Mouse (Mus musculus) liver, embryonic 14.5 days (tissue): ENCODE data around the gene Zfp536. TPM values are rescaled to one million over a fixed set of nuclear protein-coding genes. Genes with fewer than 3 reads are reported as not detected.

Experiments
- ATAC-seq: fragments of 200-750 bp; cut with Nextera tagmentation; 2 replicates; pipeline ENCODE4 v1.8.0; 2017; ENCODE audit warnings: moderate number of reproducible peaks, mild to moderate bottlenecking, moderate library complexity; ENCODE audit not compliant: insufficient read depth
- DNase-seq, 3 experiments: peaks; one replicate each; pipeline ENCODE4 v3.0.0-alpha.2; 2012 to 2013; ENCODE audit warnings: low read depth in 3 of 3, low spot score in 3 of 3
- H3K27ac ChIP-seq: fragments of 300-500 bp; sonication (generic); 2 replicates; pipeline ENCODE4 v1.5.1; 2014; ENCODE audit warnings: moderate library complexity, mild to moderate bottlenecking, control low read depth, inconsistent platforms
- H3K27me3 ChIP-seq: fragments of 300-500 bp; sonication (generic); 2 replicates; pipeline ENCODE4 v1.6.1; 2014; ENCODE audit warnings: mild to moderate bottlenecking, low read length, moderate library complexity; ENCODE audit not compliant: control insufficient read depth, insufficient read depth
- H3K36me3 ChIP-seq: fragments of 300-500 bp; sonication (generic); replicated peaks from 2 replicates; pipeline ENCODE4 v1.6.1; 2014; ENCODE audit warnings: low read depth; ENCODE audit not compliant: control insufficient read depth, insufficient read depth
- H3K4me1 ChIP-seq, 2 experiments: fragments of 200-500 bp in 1 of 2; fragments of 300-500 bp in 1 of 2; sonication (generic) in 1 of 2; replicated peaks; 2 replicates each; pipeline ENCODE4 v1.6.1; 2012 to 2014; ENCODE audit warnings: antibody characterized with exemption in 1 of 2, inconsistent platforms in 1 of 2, low read length in 1 of 2; ENCODE audit not compliant: control insufficient read depth in 2 of 2, insufficient read depth in 2 of 2
- H3K4me2 ChIP-seq: fragments of 300-500 bp; sonication (generic); 2 replicates; pipeline ENCODE4 v1.6.1; 2014; ENCODE audit warnings: low read depth, mild to moderate bottlenecking, control low read depth, moderate library complexity
- H3K4me3 ChIP-seq, 2 experiments: fragments of 200-500 bp in 1 of 2; fragments of 300-500 bp in 1 of 2; sonication (generic) in 1 of 2; 2 replicates each; pipeline ENCODE4 v1.5.1; 2012 to 2014; ENCODE audit warnings: low read depth in 2 of 2, low read length in 2 of 2, mild to moderate bottlenecking in 2 of 2, control low read depth in 1 of 2, inconsistent platforms in 1 of 2, moderate library complexity in 1 of 2; ENCODE audit not compliant: insufficient read depth in 1 of 2
- H3K9ac ChIP-seq: fragments of 300-500 bp; sonication (generic); replicated peaks from 2 replicates; pipeline ENCODE4 v1.6.1; 2014; ENCODE audit warnings: mild to moderate bottlenecking, control low read depth, moderate library complexity
- H3K9me3 ChIP-seq: fragments of 300-500 bp; sonication (generic); 2 replicates; pipeline ENCODE4 v1.6.1; 2016; ENCODE audit warnings: low read length, mixed read lengths; ENCODE audit not compliant: control insufficient read depth
- CTCF ChIP-seq: IDR thresholded peaks from 2 replicates; pipeline ENCODE4 v1.5.1; 2016; ENCODE audit warnings: antibody characterized with exemption, low read depth, control low read depth
- EP300 ChIP-seq: IDR thresholded peaks from 2 replicates; pipeline ENCODE4 v1.6.1; 2016; ENCODE audit warnings: antibody characterized with exemption, low read depth
- WGBS: fragments of 180-500 bp; shearing (Covaris S2); extraction: QIAGEN DNeasy Blood & Tissue Kit; methylation state at CpG from one replicate; pipeline ENCODE4 v1.1.7; 2014; ENCODE audit not compliant: insufficient replicate concordance; 5-methylcytosine and 5-hydroxymethylcytosine counted together
- polyA plus RNA-seq, 2 experiments: library from polyadenylated mRNA; depleted of rRNA in 1 of 2; stranded (reverse) in 1 of 2; unstranded in 1 of 2; fragments of >200 nt; fragmentation: Nextera tagmentation in 1 of 2; extraction: Ambion mirVana in 1 of 2; gene quantifications; 2 replicates each; pipeline versions ENCODE4 v1.2.1 to v1.2.3; 2012 to 2014

The Zfp536 gene
- polyA plus RNA-seq, 2 experiments = not detected

DNA sequence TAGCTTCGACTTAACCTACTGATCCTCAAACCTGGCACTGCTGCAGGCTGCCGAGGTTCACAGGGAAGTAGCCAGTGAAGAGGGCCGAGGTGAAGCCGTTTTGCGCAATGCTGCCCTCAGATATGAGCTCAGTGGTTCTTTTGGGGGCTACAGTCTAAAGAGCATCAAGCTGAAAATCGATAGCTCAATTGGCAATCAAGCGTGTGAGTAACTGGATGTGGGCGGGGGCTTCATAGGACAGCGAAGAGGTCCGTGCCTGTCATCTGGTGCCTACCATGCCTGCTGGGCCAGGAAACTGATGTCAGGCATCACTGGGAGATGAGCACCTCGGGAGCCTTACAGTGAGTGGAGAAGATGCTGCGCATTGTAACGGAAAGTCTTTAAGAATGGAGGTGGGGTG lies 333.5 kb downstream of the Zfp536 start:
- H3K4me1 ChIP-seq = no peaks in the 10 kb centered on the region
- H3K4me3 ChIP-seq = no peak overlapping the region
- ATAC-seq (no peak), DNase-seq (no peak)
- no peaks in the 10 kb centered on the region for H3K36me3 ChIP-seq
- TF ChIP-seq EP300 = no peak
- no peak for TF ChIP-seq CTCF
- no peak overlapping the region for H3K4me2 ChIP-seq
- H3K9me3 ChIP-seq = no peaks in the 10 kb centered on the region
- WGBS = 66% methylated on average over 13 of the region's 13 CpGs
- H3K27ac ChIP-seq = no peak overlapping the region
- no peaks in the 10 kb centered on the region for H3K27me3 ChIP-seq
- H3K9ac ChIP-seq = no peak overlapping the region

DNA sequence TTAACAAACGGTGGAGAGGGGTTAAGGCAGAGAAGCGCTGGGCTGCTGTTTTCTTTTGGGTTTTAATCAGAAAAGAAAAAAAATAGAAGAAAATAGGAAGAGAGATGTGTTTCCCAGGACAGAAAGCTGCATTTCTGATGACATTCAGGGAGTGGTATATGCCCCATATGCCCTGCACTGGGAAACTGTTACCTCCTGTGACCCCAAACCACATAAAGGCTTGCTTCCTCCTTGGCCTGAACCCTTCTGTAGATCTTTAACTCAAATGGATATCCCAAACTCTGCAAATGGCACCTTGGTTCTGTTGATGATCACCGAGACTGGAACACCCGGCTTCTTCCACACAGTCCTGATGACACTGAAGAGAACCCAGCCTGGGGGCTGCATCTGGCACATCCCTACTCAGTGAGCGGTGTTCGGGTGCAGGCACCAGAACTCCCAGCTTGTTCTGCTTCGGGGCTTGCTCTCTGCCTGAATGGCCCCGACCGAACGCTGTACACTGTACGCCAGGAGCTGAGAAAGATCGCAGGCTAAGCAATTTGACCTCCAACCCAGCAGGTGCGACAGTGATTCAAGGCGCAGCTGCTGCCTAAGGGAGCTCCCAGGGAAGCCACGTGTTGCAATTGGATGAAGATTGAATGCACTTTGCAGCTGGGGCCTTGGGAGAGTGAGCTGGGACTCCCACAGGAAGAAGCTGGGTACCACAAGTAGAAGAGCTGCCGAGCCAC lies 334.2 kb downstream of the Zfp536 start:
- Histone ChIP-seq H3K36me3 (no peaks in the 10 kb centered on the region), H3K9ac (no peak overlapping the region), H3K9me3 (no peaks in the 10 kb centered on the region), H3K27ac (no peak overlapping the region), H3K27me3 (no peaks in the 10 kb centered on the region), H3K4me3 (no peak overlapping the region), H3K4me1 (no peaks in the 10 kb centered on the region), H3K4me2 (no peak overlapping the region)
- TF ChIP-seq CTCF = no peak
- TF ChIP-seq EP300 = no peak
- ATAC-seq (no peak), DNase-seq (no peak)
- WGBS = 66% methylated on average over 16 of the region's 16 CpGs

- Histone ChIP-seq H3K4me3 (no peak overlapping the region), H3K9me3 (no peaks in the 10 kb centered on the region), H3K27ac (no peak overlapping the region), H3K4me2 (no peak overlapping the region), H3K4me1 (no peaks in the 10 kb centered on the region), H3K36me3 (no peaks in the 10 kb centered on the region), H3K9ac (no peak overlapping the region), H3K27me3 (no peaks in the 10 kb centered on the region)
- TF ChIP-seq EP300 (no peak), CTCF (no peak)
- DNase-seq = peak in 1 of 3 experiments; percentile 3
- no peak for ATAC-seq
- 10% methylated on average over 3 of the region's 3 CpGs for WGBS
Observed at GRCm38 (mm10) chr7:37437887-37438286, 335.6 kb downstream of the Zfp536 start.

GRCm38 (mm10) chr7:37433156-37433555 lies 340.3 kb downstream of the Zfp536 start:
- H3K4me1 ChIP-seq = no peaks in the 10 kb centered on the region
- no peak overlapping the region for H3K27ac ChIP-seq
- no peak overlapping the region for H3K9ac ChIP-seq
- no peaks in the 10 kb centered on the region for H3K36me3 ChIP-seq
- TF ChIP-seq CTCF (no peak), EP300 (no peak)
- H3K4me2 ChIP-seq = no peak overlapping the region
- WGBS = 32% methylated on average over 7 of the region's 7 CpGs
- no peak overlapping the region for H3K4me3 ChIP-seq
- no peaks in the 10 kb centered on the region for H3K9me3 ChIP-seq
- ATAC-seq (no peak), DNase-seq (no peak)
- H3K27me3 ChIP-seq = no peaks in the 10 kb centered on the region

DNA sequence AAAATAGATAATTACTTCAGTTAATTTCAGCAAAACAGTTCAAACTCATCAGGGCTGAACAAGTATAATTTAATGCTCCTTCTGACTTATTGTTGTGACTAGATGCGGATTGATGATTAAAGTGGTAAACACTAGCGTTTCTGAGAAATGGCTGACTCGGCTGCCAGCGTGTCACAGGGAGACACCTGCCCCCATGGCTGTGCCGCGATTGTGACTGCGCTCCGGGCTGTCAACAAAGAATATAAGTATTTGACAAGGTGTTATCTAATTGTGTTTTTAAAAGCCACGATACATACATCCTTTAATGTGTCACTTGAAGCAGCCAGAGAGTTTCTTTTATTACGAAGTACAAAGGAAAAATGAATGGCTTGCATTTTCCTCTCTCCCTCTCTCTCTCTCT lies 342.0 kb downstream of the Zfp536 start:
- Histone ChIP-seq H3K9ac (no peak overlapping the region), H3K36me3 (no peaks in the 10 kb centered on the region), H3K27ac (no peak overlapping the region), H3K4me3 (no peak overlapping the region), H3K4me1 (no peaks in the 10 kb centered on the region), H3K4me2 (no peak overlapping the region), H3K9me3 (no peaks in the 10 kb centered on the region), H3K27me3 (no peaks in the 10 kb centered on the region)
- no peak for ATAC-seq
- 75% methylated on average over 10 of the region's 10 CpGs for WGBS
- TF ChIP-seq CTCF (no peak), EP300 (no peak)
- no peak for DNase-seq
